Mouse (Mus musculus) G1E (cell line): Measurements from ENCODE around the gene Gm37596.

Source experiments
- CTCF ChIP-seq: IDR thresholded peaks from 2 replicates; pipeline ENCODE4 v1.5.1; 2012; ENCODE audit warnings: low read depth, low read length, inconsistent platforms, mixed read lengths
- GATA2 ChIP-seq: IDR thresholded peaks from 2 replicates; pipeline ENCODE4 v1.6.1; 2012; ENCODE audit warnings: low read depth, low read length, inconsistent platforms, borderline replicate concordance

- TF ChIP-seq GATA2 (no peak), CTCF (no peak)
Measured at GRCm38 (mm10) chr3:93654260-93654659, 38.6 kb downstream of the Gm37596 start.
